Mouse (Mus musculus) megakaryocyte, embryonic 14.5 days (primary cell): ENCODE measurements around the gene Prss45.

Experiments
- FLI1 ChIP-seq: IDR thresholded peaks from 2 replicates; pipeline ENCODE4 v1.6.1; 2012; ENCODE audit warnings: low read length, inconsistent platforms, mixed read lengths
- GATA1 ChIP-seq: IDR thresholded peaks from 3 replicates; pipeline ENCODE4 v1.6.1; 2012; ENCODE audit warnings: mixed read lengths, low read length, inconsistent platforms, borderline replicate concordance

GRCm38 (mm10) chr9:110873681-110874659, 39.6 kb downstream of the Prss45 start:
- TF ChIP-seq GATA1: no peak
- no peak for TF ChIP-seq FLI1
